Mouse (Mus musculus) ovary, postnatal 10 days (tissue): ENCODE measurements at regions not wholly inside any gene's neighbourhood (a gene's known extent, or its start where the extent isn't known, plus 50 kb on each side); places are given as distances from the start of the nearest gene placed in this dataset.

Experiments
- DNase-seq: peaks from one replicate; pipeline ENCODE4 v3.0.0; 2022; ENCODE audit warnings: low spot score

DNA sequence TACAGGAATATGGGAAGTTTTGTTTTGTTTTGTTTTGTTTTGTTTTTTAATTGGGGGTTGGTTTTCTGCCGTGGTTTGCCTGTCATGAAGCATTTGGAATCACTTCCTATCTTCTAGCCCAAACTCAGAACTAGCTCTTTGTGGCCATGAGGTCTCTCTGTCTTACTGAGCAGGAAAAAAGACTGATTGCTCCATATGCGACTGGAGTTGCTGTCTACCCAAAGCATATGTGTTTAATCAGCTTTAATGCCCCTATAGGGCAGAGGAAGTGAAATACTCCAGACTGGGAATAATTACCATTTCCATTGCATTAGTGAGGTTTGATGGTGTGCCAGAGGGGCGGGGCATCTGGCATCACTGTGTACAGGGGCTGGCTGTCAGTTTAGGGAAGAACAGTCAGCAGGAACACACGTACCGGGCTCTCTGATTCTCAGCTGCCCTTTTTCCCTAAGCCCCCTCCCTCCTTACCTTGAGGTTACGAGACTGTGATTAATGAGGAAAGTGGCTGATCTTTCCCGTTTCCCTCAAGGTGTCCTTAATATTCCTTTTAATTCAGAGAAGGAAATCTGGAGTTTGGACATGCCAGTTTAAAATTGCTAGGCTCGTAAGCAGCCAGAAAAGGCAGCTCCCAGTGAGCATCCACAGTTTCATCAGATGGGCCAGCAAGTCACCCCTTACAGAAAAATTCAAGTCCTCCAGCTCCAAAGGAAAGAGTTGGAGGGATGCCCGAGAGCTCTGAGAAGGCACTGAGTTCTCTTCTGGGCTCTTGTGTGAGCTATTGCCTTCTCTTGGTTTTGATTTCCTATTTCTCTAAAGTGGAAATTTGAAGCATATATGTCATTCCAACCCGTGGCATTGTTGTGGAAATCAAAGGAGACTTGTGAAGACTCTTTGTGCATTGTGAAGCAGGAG is 2482.1 kb upstream of the 5930422O12Rik start:
- no peak for DNase-seq

DNA sequence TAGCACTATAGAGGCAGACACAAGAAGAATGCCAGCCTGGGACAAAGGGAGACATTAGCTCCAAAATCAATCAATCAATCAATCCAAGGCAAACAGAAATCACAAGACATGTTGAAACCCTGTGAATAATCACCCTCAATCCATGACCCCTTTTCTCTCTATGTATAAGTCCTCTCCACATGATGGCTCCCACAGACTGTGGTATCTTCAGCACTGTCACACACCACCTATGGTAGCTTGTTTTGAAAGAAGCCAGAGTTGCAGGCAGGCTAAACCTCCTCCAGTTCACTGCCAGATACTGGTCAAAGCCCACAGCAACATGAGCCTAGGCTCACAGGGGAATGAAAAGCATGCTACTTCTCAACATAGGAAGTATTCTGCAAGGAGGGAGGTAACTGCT is 2475.7 kb upstream of the 5930422O12Rik start:
- no peak for DNase-seq

DNA sequence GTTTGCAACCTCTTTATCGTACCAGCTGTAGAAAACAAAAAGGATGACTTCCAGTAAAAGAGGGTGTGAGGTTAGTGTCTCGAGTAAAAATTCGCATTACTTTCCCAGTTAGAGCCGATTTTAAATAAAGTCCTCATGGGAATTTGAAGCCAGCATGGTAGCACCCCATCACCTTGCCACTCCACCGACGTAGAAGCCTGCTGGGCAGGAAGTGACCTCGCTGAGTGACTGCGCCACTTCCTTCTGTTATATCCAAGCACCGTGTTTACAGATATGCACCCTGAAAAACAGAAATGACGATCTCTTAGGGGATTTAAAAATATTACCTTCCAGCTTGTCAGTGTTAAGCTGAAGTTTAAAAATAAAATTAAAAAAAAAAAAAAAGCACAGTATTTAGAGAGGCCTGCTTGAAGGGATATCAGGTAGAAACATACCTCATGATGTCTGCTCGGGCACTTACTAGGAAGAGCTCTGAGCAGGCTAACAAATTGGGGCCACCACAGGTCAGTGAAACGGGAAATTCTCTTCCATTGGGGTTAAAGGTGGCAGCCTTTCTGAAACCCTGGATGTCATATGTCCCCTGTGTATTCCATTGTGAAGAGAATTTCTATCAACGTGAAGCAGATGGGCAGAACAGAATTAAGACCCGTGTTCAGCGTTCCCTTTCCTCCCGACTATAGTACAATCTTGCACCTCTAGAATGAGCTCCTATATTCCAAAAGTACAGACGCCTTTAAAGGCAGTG is 2468.9 kb upstream of the 5930422O12Rik start:
- DNase-seq, result no peak

- no peak for DNase-seq
These were observed 2468.0 kb upstream of the 5930422O12Rik start for GRCm38 (mm10) chr8:30960486-30960885.

- DNase-seq, result no peak
These were observed 2466.3 kb upstream of the 5930422O12Rik start for GRCm38 (mm10) chr8:30962207-30962606.

DNA sequence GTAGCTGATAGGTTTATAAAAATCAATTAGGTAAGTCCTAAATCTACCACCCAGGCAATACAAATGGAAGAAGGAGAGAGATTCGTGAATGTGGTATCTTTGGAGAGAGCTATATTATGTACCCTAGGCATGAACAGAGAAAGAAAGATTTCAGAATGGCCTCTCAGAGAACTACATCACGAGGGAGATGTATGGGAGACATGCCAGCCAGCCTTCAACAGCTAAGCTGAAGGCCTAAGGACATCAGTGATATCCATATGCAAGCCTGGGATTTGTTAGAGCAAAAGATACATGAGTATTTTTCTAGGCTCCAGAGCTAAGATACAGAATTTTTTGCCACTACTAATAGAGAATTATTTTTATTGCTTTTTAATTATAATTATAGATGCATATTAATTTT is 2445.7 kb upstream of the 5930422O12Rik start:
- no peak for DNase-seq

GRCm38 (mm10) chr8:30988051-30988450 is 2440.5 kb upstream of the 5930422O12Rik start:
- DNase-seq, result no peak

GRCm38 (mm10) chr8:30998657-30999056 is 2429.9 kb upstream of the 5930422O12Rik start:
- no peak for DNase-seq

DNA sequence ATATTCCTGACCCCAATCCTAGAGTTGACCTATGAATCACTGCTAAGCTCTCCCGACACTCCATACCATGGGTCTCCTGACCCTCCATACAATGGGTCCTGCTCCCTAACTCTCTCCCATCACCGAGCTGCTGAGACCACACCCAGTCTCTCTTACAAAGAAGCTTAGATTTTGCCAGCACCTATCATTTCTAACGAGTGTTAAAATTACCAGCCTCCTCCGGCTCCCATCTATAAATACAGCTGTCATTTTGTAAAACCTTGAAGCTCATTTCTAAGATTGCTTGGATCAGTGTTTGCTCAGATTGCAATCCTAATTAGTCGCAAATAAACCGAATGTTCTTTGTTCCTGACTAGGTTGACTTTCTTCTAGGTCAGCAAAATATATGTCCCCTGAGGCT is 2428.4 kb upstream of the 5930422O12Rik start:
- no peak for DNase-seq

DNA sequence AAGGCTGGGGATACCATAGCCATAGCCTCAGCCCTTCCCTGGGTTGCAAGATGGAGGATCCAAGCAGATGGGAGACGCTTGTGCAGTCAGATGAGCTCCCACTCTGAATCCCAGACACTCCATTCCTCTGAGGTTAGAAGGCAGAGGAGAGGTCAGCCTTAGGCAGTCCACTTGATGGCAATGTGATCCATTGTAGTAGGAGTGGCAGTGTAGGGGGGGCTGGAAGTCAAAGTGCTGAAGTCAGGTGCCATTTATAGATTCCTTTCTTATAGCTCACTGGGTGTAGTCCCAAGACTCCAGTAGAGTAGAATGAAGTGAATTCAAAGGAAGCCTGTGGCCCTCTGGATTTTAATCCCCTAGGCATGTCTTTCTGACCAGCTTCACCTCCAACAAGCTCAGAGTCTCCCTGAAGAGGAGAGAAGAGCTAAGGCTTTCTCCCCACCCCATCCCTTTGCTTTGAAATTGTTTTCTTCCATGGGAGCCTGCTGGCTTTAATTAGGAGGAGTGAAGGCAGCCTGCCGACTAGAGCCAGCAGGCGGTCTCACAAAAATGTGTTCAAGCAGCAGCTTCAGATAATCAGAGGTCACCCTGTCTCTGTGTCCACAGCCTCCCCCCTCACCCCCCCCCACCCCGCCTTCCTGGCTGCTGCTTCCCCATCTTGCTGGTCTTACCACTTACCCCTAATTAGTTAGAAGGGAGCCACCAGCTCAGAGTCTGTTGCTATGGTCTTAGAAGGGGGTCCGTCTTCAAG is 2426.4 kb upstream of the 5930422O12Rik start:
- DNase-seq, result no peak

GRCm38 (mm10) chr8:31008309-31008708 is 2420.2 kb upstream of the 5930422O12Rik start:
- DNase-seq, result no peak

GRCm38 (mm10) chr8:31012068-31012467 is 2416.4 kb upstream of the 5930422O12Rik start:
- DNase-seq, result no peak

DNA sequence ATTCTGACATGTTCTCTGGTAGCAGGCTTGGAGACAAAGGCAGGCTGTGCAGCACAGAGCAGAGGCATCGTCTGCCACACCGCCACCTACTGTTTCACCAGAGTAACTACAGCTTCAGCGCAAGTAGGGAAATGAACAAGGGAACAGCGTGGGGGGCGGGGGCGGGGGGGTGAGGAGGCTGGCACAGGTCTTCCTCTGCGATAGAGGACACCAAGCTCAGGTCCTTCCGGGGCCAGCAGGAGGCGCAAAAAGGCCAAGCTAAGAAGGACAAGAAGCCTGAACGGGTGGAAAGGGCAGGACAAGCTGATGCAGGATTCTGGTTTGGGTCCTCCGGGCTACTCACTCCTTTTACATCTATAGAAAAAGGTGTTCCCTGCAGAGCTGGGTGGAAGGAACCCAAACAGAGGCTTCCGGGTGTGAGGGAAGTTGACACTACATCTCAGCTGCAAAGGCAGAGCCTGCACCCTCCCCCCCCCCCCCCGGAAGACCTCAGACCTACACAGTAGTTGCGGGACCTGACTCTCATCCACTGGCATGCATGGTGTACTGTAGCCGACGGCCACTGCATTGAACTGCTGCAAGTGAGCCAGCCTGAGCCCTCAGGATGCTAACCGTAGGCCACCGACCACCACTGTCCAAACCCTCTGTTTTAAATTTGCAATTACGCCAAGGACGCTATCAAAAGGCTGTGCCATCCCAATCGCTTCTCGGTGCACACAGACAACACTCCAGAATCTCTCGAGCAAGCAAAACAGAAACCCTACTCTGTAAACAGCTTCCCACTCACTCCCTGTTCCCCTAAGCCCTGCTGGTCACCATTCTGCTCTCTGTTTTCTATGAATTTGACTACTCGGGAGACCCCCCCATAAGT is 2396.6 kb upstream of the 5930422O12Rik start:
- no peak for DNase-seq

DNA sequence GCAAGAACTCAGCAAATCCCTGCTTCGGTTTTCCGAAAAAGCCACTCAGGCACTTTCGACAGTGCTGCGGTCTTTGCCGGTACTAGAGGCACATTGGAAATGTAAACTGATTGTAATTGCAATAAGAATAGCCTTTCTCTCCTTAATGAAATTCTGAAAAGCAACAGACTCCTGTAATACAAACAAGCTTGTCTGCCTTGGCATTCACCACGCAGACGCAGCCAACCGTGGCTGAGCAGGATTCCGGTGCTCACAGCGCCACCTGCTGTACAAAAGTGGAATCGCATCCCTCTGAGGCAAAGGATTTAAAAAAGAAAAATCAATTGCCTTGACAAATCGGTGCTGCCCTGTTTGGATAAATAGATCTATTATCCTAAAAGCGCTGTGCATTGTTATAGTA is 2395.2 kb upstream of the 5930422O12Rik start:
- peak; percentile 84 for DNase-seq

DNA sequence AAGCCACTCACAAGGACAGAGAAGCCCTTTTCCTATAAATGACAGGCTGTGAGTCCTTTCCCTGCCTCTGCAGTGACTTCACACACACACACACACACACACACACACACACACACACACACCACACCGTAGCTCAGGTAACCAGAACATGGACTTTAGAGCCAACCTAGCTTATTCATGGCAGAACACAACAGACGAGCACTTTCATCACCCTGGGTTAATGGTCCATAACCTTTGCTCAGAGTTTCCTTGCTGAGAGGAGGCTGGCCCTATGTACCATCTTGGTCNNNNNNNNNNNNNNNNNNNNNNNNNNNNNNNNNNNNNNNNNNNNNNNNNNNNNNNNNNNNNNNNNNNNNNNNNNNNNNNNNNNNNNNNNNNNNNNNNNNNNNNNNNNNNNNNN is 2391.6 kb upstream of the 5930422O12Rik start:
- no peak for DNase-seq
